Mouse (Mus musculus) adrenal gland, postnatal 25 days (tissue): ENCODE measurements around the gene Pam16. TPM values are rescaled to one million over a fixed set of nuclear protein-coding genes. Genes with fewer than 3 reads are reported as not detected.
A peak's percentile ranks its signal among the peaks of the same experiment; 100 is the strongest.

Experiments used
- DNase-seq: peaks from one replicate; pipeline ENCODE4 v3.0.0; 2021; ENCODE audit warnings: mixed read lengths
- long read RNA-seq: library from polyadenylated mRNA; stranded (forward); transcript quantifications from one replicate; pipeline ENCODE4 v2.0.0, GENCODE M21; 2021
- total RNA-seq: library from RNA; stranded (reverse); gene quantifications from 2 replicates; pipeline ENCODE4 v1.2.3, GENCODE M21; 2021

Gene Pam16
- total RNA-seq: 81.9 and 83.4 TPM in 2 replicates
- long read RNA-seq, transcript Pam16-201 (5 exons, 596 nt): major isoform, 38 of 41 reads
- long read RNA-seq, partial matches to known transcripts: 0 of 41 reads
- long read RNA-seq, other reads (novel, unspliced or antisense): 3 of 41 reads

DNA sequence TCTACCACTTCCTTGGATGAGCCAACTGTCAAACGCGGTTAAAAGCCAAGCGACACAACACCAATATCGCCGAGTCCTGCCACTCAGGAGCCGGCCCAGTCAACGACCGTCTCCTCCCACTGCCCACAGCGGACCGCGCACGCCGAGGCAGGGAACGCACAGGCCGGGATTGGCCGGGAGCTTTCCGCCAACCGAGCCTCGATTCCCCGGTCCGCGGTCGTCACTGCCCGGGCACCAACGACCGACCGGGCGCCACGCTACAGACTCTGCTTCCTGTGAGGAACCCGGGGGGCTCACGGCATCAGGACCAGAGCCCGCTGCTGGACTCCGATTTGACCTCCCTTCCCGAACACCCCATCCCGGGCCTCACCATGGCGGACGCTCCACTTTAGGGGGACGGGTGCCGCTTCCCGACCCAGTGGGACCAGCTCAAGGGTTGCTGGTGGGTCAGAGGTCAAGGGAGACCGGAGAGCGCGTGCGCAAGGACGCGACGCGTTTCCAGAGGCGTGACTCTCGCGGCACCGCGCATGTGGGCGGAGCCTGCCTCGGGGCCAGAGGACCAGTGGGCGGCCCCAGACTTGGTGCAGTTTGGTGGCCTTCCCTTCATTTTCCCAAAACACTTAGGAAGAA lies at the start of gene Pam16:
Gene Pam16 (minus strand): TSS at position 508 of the 630 bp plus-strand sequence.
- peak; percentile 93 for DNase-seq

DNA sequence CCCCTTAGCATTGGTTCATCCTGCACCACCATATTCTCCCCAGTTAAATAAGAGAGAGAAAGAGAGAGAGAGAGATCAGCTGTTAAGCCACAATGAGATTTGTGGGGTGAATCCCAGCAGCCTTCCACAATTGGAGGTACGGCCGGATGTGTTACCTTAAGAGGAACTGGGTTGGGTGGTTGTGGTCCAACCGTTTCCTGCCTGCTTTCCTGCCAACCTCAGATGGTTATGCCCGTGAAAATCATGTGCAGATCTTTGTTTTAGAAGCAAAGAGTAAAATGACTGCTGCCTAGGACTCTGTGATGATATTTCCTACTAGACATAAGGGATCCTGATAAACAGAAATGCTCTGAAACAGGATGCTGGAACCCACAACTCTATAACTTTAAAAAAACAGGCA lies 49.3 kb upstream of the Pam16 start:
- no peak for DNase-seq

GRCm38 (mm10) chr16:4670317-4670716 lies 45.5 kb upstream of the Pam16 start:
- no peak for DNase-seq

GRCm38 (mm10) chr16:4667190-4667808 lies 42.5 kb upstream of the Pam16 start:
- DNase-seq: peak; percentile 82

GRCm38 (mm10) chr16:4665726-4666125 lies 40.9 kb upstream of the Pam16 start:
- DNase-seq: no peak

DNA sequence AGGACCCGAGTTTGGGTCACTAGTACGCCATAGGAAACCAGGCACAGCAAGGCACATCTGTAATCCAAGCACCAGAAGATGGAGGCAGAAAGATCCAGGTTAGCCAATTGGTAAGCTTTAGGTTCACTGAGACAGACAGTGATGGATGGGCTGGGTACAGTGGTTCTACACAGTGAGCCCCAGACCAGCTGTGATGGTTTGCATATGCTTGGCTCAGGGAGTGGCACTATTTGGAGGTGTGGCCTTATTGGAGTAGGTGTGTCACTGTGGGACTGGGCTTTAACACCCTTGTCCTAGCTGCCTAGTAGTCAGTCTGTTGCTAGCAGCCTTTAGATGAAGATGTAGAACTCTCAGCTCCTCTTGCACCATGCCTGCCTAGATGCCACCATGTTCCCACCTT lies 39.0 kb upstream of the Pam16 start:
- DNase-seq: no peak

DNA sequence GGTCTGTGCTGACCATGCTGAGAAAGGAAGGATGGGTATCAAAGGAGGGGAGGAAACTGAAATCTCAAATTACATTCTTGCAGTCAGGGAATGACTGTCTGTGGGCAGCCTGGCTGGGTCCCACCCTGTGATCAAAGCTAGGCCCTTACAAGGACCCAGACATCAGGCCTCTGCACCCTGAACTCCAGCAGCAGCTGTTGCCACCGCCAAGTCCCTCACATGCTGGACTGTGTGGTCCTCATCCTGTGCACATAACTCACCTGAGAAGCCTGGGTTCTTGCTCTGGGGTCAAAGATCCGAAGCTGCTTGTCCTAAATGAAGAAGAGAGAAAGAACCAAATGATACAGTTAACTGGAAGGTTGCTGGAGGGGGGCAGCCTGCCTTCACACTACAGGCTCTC lies 36.8 kb upstream of the Pam16 start:
- DNase-seq: no peak

GRCm38 (mm10) chr16:4659326-4659725 lies 34.5 kb upstream of the Pam16 start:
- no peak for DNase-seq

DNA sequence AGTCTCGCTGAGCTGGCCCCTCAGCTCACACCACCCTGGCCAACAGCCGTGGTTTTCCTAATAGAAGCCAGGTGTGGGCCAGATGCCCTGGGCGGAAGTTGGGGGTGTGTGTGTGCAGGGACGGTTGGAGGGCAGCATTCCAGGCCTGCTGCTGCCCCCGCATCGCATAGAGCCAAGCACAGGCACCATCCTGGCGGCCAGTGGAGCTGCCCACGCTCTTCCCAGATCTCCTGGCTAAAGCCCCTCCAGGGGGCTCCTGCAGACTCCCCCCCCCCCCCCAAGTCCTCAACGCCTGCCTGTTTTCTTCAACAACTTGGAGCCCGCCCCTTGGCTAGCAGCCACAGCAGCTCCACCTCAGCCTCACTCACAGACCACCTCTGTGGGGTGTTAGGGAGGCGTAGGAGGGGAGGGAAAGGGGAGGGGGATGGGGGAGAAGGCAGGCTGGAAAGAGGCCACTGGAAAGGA lies 34.0 kb upstream of the Pam16 start:
- no peak for DNase-seq

GRCm38 (mm10) chr16:4656571-4657081 lies 31.8 kb upstream of the Pam16 start:
- DNase-seq: no peak

DNA sequence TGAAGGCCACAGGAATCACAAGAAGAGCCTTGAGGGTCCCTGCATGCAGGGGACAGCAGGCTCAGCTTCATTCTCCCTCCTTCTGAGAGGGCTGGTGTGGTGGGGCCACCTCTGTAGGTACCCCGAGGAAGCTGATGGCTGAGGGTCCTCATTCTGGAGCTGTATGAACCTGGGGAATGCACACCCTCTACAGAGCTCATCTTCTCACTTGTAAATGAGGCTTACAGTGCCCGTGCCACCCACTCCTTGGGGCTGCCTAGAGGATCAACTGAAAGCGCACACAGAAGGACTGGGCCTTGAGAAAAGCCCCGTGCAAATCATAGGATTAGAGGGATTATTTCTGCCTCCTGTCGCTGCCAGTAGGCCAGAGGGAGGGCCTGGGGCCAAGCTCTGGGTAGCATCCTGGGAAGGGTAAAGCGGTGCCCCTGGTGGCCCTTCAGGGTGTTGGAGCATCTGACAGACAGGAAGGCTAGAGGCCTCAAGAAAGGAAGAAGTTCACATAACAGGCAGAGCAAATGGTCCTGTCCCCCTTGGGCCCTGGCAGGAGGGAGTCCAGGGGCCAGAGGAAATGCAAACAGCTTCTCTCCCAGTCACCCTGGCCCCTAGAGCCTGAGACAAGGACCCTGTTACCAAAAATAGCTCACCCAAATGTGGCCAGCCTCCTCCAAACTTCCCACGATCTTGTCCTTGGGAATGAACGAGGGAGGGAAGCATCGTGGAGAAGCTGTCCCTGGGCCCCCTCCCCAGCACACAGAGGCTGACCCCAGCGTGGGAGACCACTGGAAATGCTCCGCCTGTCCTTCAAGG lies 31.2 kb upstream of the Pam16 start:
- DNase-seq: no peak

DNA sequence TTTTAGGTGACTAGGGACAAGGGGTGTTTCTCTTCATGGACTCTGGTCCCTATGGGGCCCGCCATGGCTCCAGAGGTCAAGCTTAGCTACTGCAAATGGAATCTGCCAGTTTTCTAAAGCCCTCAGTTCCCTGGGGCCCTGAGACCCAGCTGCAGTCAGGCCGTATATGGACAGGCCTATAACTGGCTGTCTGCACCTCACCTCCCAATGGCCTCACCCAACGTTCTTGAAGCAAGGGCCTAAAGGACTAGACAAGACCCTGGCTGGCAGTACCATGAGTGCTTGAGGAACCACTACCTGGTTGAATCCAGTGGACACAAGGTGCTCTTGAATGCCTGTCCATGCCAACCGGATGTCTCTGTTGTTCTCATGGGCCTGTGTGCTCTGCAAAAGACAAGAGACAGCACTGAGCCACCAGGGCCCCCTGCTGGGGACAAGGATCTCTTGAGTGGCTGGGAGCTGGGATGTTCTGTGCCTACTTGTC lies 30.5 kb upstream of the Pam16 start:
- DNase-seq: no peak

DNA sequence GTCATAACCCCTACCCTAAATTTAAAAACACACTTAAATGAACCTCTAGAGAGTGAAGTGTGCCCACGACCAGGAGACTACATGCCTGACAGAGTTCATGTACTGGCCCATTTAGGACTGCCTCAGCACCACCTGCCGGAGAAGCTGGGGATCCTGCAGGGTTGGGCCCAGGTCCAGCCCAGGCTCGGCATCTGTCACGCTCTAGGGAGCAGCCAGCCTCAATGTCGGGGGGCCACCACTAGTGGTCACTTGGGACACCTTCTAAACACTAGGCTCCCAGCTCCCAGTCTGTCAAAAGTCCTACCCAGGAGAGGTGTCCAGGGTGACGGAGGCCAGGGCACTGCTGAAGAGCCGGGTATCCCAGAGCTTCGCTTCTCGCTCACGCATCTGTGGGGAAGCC lies 29.9 kb upstream of the Pam16 start:
- DNase-seq: no peak

GRCm38 (mm10) chr16:4652707-4653416 lies 28.1 kb upstream of the Pam16 start:
- no peak for DNase-seq

DNA sequence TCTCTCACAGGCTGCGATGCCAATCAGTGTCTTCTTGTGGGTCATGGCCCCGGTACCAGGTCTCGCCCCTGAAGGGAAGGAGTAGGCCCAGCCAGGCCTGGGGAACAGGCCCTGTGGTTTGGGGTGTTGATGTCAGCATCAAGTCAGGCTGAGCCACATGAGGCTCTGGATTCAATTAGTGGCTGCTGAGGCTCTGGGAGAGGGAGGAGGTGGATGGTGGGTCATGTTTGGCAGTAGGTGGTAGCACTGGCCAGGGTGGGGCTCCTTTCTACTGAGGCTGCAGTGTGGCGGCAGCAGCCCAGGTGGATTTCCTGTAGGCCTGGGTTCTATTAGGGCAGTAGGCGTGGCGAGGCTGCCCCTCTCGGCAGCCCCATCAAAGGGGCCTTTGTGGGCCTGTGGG lies 26.8 kb upstream of the Pam16 start:
- DNase-seq: no peak

- DNase-seq: no peak
These were observed 26.3 kb upstream of the Pam16 start for GRCm38 (mm10) chr16:4651081-4651480.

GRCm38 (mm10) chr16:4650161-4650560 lies 25.4 kb upstream of the Pam16 start:
- no peak for DNase-seq

- no peak for DNase-seq
These were observed 24.9 kb upstream of the Pam16 start for GRCm38 (mm10) chr16:4649692-4650091.

DNA sequence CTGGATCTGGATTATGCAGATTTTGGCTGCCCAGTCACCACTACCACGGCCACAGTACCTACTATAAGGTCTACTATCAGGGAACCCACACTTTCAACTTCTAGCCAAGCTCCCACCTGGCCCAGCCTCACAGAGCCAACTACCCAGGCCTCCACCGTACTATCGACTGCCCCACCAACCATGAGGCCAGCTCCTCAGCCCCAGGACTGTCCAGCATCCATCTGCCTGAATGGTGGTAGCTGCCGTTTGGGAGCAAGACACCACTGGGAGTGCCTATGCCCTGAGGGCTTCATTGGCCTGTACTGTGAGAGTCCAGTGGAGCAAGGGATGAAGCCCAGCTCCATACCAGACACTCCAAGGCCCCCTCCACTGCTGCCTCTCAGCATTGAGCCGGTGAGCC lies 24.4 kb upstream of the Pam16 start:
- no peak for DNase-seq

- no peak for DNase-seq
These were observed 23.7 kb upstream of the Pam16 start for GRCm38 (mm10) chr16:4648416-4649023.

DNA sequence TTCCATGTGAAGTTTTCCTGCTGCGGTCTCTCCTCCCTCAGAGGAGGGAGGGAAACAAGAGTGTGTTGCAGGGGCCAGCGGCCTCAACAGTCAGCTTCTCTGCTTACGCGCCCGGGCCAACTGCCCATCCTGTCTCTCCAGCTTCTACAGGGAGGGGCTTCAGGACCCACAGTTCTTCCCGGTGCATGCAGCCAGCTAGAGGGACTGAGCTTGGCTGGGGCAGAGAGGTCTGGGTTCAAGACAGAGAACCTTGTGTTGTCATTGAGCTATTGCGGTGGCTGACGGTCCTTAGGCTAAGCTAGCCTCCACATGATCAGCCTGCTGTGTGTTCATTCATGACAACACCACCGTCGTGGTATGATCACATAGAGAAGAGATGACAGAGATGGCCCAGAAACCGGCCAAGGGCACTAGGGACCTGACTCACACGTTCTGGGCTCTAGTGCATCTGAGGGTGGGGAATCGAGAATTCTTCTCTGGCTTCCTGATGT lies 22.9 kb upstream of the Pam16 start:
- peak; percentile 47 for DNase-seq
